Mouse (Mus musculus) MEL (cell line): ENCODE data around the gene Ciz1.

Source experiments
- CTCF ChIP-seq, 3 experiments: IDR thresholded peaks in 2 of 3; conservative IDR thresholded peaks in 1 of 3; 2 replicates each; pipeline ENCODE4 v1.5.1; 2011 to 2012; ENCODE audit warnings: low read length in 3 of 3, low read depth in 2 of 3, mild to moderate bottlenecking in 2 of 3, improper control_type of control experiment in 1 of 3, inconsistent platforms in 1 of 3, mixed read lengths in 1 of 3, moderate library complexity in 1 of 3; ENCODE audit not compliant: control insufficient read depth in 1 of 3, insufficient read depth in 1 of 3, poor library complexity in 1 of 3, severe bottlenecking in 1 of 3
- ELF1 ChIP-seq: IDR thresholded peaks from 2 replicates; pipeline ENCODE4 v1.6.1; 2014; ENCODE audit warnings: low read depth, mild to moderate bottlenecking, inconsistent platforms, low read length, improper control_type of control experiment, moderate library complexity
- HCFC1 ChIP-seq: IDR thresholded peaks from 2 replicates; pipeline ENCODE4 v1.6.1; 2012; ENCODE audit warnings: low read depth, mild to moderate bottlenecking, inconsistent platforms, low read length, improper control_type of control experiment, moderate library complexity
- MYC ChIP-seq: IDR thresholded peaks from 2 replicates; pipeline ENCODE4 v1.6.1; 2011; ENCODE audit warnings: low read depth, mild to moderate bottlenecking, low read length, improper control_type of control experiment, moderate library complexity
- POLR2A ChIP-seq, 2 experiments: IDR thresholded peaks; 2 replicates each; pipeline ENCODE4 v1.6.1; 2011 to 2012; ENCODE audit warnings: low read length in 2 of 2, mild to moderate bottlenecking in 2 of 2, control low read depth in 1 of 2, improper control_type of control experiment in 1 of 2, low read depth in 1 of 2, moderate library complexity in 1 of 2; ENCODE audit not compliant: control insufficient read depth in 1 of 2, insufficient read depth in 1 of 2, poor library complexity in 1 of 2
- RCOR1 ChIP-seq: IDR thresholded peaks from 2 replicates; pipeline ENCODE4 v1.6.1; 2012; ENCODE audit warnings: low read depth, mild to moderate bottlenecking, inconsistent platforms, low read length, improper control_type of control experiment
- TAL1 ChIP-seq: IDR thresholded peaks from 2 replicates; pipeline ENCODE4 v1.6.1; 2012; ENCODE audit warnings: mild to moderate bottlenecking, inconsistent platforms, low read length, moderate library complexity, mixed read lengths
- USF1 ChIP-seq: IDR thresholded peaks from 2 replicates; pipeline ENCODE4 v1.6.1; 2014; ENCODE audit warnings: low read depth, mild to moderate bottlenecking, inconsistent platforms, low read length, improper control_type of control experiment, moderate library complexity
- ZKSCAN1 ChIP-seq: IDR thresholded peaks from 2 replicates; pipeline ENCODE4 v1.6.1; 2012; ENCODE audit warnings: low read depth, mild to moderate bottlenecking, inconsistent platforms, low read length, improper control_type of control experiment, moderate library complexity

DNA sequence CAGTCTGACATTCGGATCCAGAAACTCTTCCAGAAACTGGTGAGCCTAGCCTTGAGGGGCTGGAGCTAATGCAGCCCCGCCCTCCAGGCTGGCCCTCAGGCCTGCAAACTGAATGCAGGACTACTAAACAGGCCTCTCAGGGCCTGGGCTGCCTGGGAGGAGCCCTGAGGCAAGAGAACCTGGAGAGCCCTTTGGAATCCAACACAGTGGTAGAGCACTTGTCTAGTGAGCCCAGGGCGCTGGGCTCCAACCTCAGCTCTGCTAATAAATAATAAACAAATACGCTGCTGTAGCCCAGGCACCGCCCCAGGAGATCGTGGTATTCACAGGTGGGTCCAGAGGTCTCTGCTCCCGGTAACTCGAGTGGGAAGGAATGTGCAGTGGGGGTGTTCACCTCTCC, 38.7 kb downstream of the Ciz1 start:
- no peak for TF ChIP-seq HCFC1
- no peak for TF ChIP-seq CTCF (IDR thresholded peaks at IDR 0.05 in 2 of 3, conservative IDR thresholded peaks at IDR 0.05 in 1 of 3; ENCODE audit: control insufficient read depth in 1 of 3, insufficient read depth in 1 of 3, low read depth in 2 of 3, low read length in 3 of 3, poor library complexity in 1 of 3, severe bottlenecking in 1 of 3)
- TF ChIP-seq MYC = no peak
- TF ChIP-seq POLR2A (IDR thresholded peaks at IDR 0.05; ENCODE audit: control insufficient read depth in 1 of 2, insufficient read depth in 1 of 2, low read depth in 1 of 2, low read length in 2 of 2, poor library complexity in 1 of 2) = no peak
- no peak for TF ChIP-seq TAL1
- TF ChIP-seq ZKSCAN1 = no peak
- no peak for TF ChIP-seq ELF1
- TF ChIP-seq USF1 = no peak
- no peak for TF ChIP-seq RCOR1
